Mouse (Mus musculus) brain, embryonic 14.5 days (tissue): ENCODE measurements around the gene Gm5741.

Source experiments
- CTCF ChIP-seq: fragments of 200-500 bp; IDR thresholded peaks from 2 replicates; pipeline ENCODE4 v1.5.1; 2012; ENCODE audit warnings: inconsistent platforms, mild to moderate bottlenecking, moderate library complexity, borderline replicate concordance; ENCODE audit not compliant: insufficient read depth, insufficient read length; ENCODE audit errors: extremely low read depth
- POLR2A ChIP-seq: fragments of 200-500 bp; IDR thresholded peaks from 2 replicates; pipeline ENCODE4 v1.6.1; 2012; ENCODE audit warnings: mild to moderate bottlenecking, inconsistent platforms, borderline replicate concordance; ENCODE audit not compliant: poor library complexity, insufficient read depth, insufficient read length, severe bottlenecking; ENCODE audit errors: extremely low read depth

DNA sequence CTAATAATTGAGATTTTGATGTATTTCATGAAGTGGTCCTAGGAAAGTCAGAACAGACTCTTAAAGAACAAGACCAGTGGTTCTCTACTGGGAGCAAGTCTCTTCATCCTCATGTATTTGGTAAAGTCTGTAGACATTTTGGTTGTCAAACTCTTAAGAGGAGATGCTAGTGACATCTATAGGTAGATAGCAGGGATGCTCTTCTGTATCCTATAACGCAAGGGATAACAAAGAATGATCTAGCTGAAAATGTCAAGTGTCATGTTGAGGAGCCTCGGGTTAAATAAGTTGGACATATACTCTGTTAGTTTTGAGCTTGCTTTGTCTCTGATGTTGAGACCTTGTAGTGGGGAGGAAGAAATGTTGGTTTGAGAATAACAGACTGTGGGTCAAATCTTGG, 39.9 kb downstream of the Gm5741 start:
- TF ChIP-seq POLR2A: no peak
- no peak for TF ChIP-seq CTCF
